Mouse (Mus musculus): Measurements from ENCODE around the gene Dlgap1.

Dlgap1 gene

GRCm38 (mm10) chr17:70470970-70471371, 502.1 kb downstream of the Dlgap1 start:
- no peak for DNase-seq

- DNase-seq: no peak
Observed at GRCm38 (mm10) chr17:70472162-70472561, 503.3 kb downstream of the Dlgap1 start.

- no peak for DNase-seq
Observed at GRCm38 (mm10) chr17:70473871-70474270, 505.0 kb downstream of the Dlgap1 start.

GRCm38 (mm10) chr17:70483716-70484115, 514.8 kb downstream of the Dlgap1 start:
- no peak for DNase-seq

GRCm38 (mm10) chr17:70485668-70486067, 516.8 kb downstream of the Dlgap1 start:
- no peak for DNase-seq

- no peak for DNase-seq
Observed at GRCm38 (mm10) chr17:70486259-70486658, 517.4 kb downstream of the Dlgap1 start.

- no peak for DNase-seq
Observed at GRCm38 (mm10) chr17:70486831-70487230, 518.0 kb downstream of the Dlgap1 start.

- DNase-seq: no peak
Observed at GRCm38 (mm10) chr17:70488784-70489265, 520.0 kb downstream of the Dlgap1 start.

GRCm38 (mm10) chr17:70491575-70491974, 522.7 kb downstream of the Dlgap1 start:
- no peak for DNase-seq

GRCm38 (mm10) chr17:70494338-70494737, 525.5 kb downstream of the Dlgap1 start:
- DNase-seq: no peak

GRCm38 (mm10) chr17:70498256-70498655, 529.4 kb downstream of the Dlgap1 start:
- DNase-seq: no peak

- DNase-seq: no peak
Observed at GRCm38 (mm10) chr17:70501933-70502332, 533.1 kb downstream of the Dlgap1 start.

- no peak for DNase-seq
Observed at GRCm38 (mm10) chr17:70507759-70508158, 538.9 kb downstream of the Dlgap1 start.

- no peak for DNase-seq
Observed at GRCm38 (mm10) chr17:70510441-70510840, 541.6 kb downstream of the Dlgap1 start.

GRCm38 (mm10) chr17:70511401-70511800, 542.5 kb downstream of the Dlgap1 start:
- DNase-seq: no peak

- DNase-seq: no peak
Observed at GRCm38 (mm10) chr17:70513736-70514135, 544.9 kb downstream of the Dlgap1 start.

GRCm38 (mm10) chr17:70516506-70516905, 547.6 kb downstream of the Dlgap1 start:
- no peak for DNase-seq

- no peak for DNase-seq
Observed at GRCm38 (mm10) chr17:70517333-70517732, 548.5 kb downstream of the Dlgap1 start.

GRCm38 (mm10) chr17:70521058-70521851, 552.4 kb downstream of the Dlgap1 start:
- no peak for DNase-seq

- no peak for DNase-seq
Observed at GRCm38 (mm10) chr17:70521971-70522370, 553.1 kb downstream of the Dlgap1 start.

GRCm38 (mm10) chr17:70525990-70526389, 557.1 kb downstream of the Dlgap1 start:
- no peak for DNase-seq

- DNase-seq: peak in 1 of 2 experiments; percentile 2
Observed at GRCm38 (mm10) chr17:70527101-70527500, 558.2 kb downstream of the Dlgap1 start.

- no peak for DNase-seq
Observed at GRCm38 (mm10) chr17:70528196-70529187, 559.6 kb downstream of the Dlgap1 start.
